Comparison of ENCODE assay signal across 8 mouse cellular contexts in genomic region chr13:41339653-41340351, GRCm38 (mm10).
A peak's percentile ranks its signal among the peaks of the same experiment; 100 is the strongest.
DNase-seq lines count a peak whose midpoint lies in the region; ATAC-seq lines count a peak whose summit lies in the region.

No protein-coding gene starts in this region.

- H3K4me3 ChIP-seq in hindbrain, embryonic 12.5 days: no peak overlapping the region
- H3K4me3 ChIP-seq in hindbrain, embryonic 10.5 days: no peak overlapping the region
- H3K4me3 ChIP-seq in forebrain, embryonic 13.5 days: no peak overlapping the region
- H3K4me3 ChIP-seq in midbrain, embryonic 14.5 days (replicated peaks; ENCODE audit: low read depth, low read length): no peak overlapping the region

- peak; percentile 68 for ATAC-seq in hindbrain, embryonic 12.5 days (ENCODE audit: low FRiP score)
- peak; percentile 87 for ATAC-seq in forebrain, embryonic 13.5 days
- ATAC-seq in midbrain, embryonic 14.5 days (ENCODE audit: low FRiP score, low TSS enrichment): peak; percentile 46

- WGBS in hindbrain, embryonic 12.5 days: 62% methylated on average over 22 of the region's 22 CpGs
- WGBS in hindbrain, embryonic 10.5 days: 73% methylated on average over 22 of the region's 22 CpGs
- WGBS in forebrain, embryonic 13.5 days: 47% methylated on average over 22 of the region's 22 CpGs
- 67% methylated on average over 22 of the region's 22 CpGs for WGBS in midbrain, embryonic 14.5 days

- H3K36me3 ChIP-seq in hindbrain, embryonic 12.5 days: peaks cover 9% of the 10 kb centered on the region; the same call in 1 of the 2 replicates
- H3K36me3 ChIP-seq in hindbrain, embryonic 10.5 days: peaks cover 51% of the 10 kb centered on the region
- H3K36me3 ChIP-seq in forebrain, embryonic 13.5 days (ENCODE audit: poor library complexity, severe bottlenecking): peaks cover 16% of the 10 kb centered on the region
- H3K36me3 ChIP-seq in midbrain, embryonic 14.5 days (ENCODE audit: control insufficient read depth, insufficient read depth, low read length): no peaks in the 10 kb centered on the region

- H3K9ac ChIP-seq in hindbrain, embryonic 12.5 days: no peak overlapping the region
- no peak overlapping the region for H3K9ac ChIP-seq in forebrain, embryonic 13.5 days
- H3K9ac ChIP-seq in midbrain, embryonic 14.5 days (replicated peaks; ENCODE audit: low read length): no peak overlapping the region

- H3K27me3 ChIP-seq in hindbrain, embryonic 12.5 days: no peaks in the 10 kb centered on the region
- no peaks in the 10 kb centered on the region for H3K27me3 ChIP-seq in hindbrain, embryonic 10.5 days (ENCODE audit: insufficient read depth, poor library complexity, severe bottlenecking)
- H3K27me3 ChIP-seq in forebrain, embryonic 13.5 days: no peaks in the 10 kb centered on the region
- H3K27me3 ChIP-seq in midbrain, embryonic 14.5 days (ENCODE audit: control insufficient read depth, insufficient read depth, low read length): no peaks in the 10 kb centered on the region

- no peaks in the 10 kb centered on the region for H3K9me3 ChIP-seq in hindbrain, embryonic 12.5 days (replicated peaks)
- no peaks in the 10 kb centered on the region for H3K9me3 ChIP-seq in hindbrain, embryonic 10.5 days
- no peaks in the 10 kb centered on the region for H3K9me3 ChIP-seq in forebrain, embryonic 13.5 days (replicated peaks)
- no peaks in the 10 kb centered on the region for H3K9me3 ChIP-seq in midbrain, embryonic 14.5 days (ENCODE audit: control insufficient read depth, low read length)

- intact Hi-C loops in heart, postnatal 25 days (cut with DNase I): no loop called here

- no peak for DNase-seq in hindbrain, embryonic 10.5 days (ENCODE audit: low spot score)
- peak; percentile 57 for DNase-seq in heart, postnatal 25 days (ENCODE audit: low spot score)
- peak; percentile 26 for DNase-seq in layer of hippocampus, adult 9-10 months (ENCODE audit: low spot score)
- DNase-seq in midbrain, embryonic 14.5 days: peak; percentile 68
- DNase-seq in B cell, adult 2 months: no peak
- DNase-seq in liver: no peak

- no peak overlapping the region for H3K4me2 ChIP-seq in hindbrain, embryonic 12.5 days (replicated peaks)
- peak overlapping the region; percentile 29 for H3K4me2 ChIP-seq in forebrain, embryonic 13.5 days
- no peak overlapping the region; the same call in 1 of the 2 replicates for H3K4me2 ChIP-seq in midbrain, embryonic 14.5 days (ENCODE audit: low read length)

- H3K27ac ChIP-seq in hindbrain, embryonic 12.5 days: peak overlapping the region; percentile 52; the same call in 1 of the 2 replicates
- no peak overlapping the region for H3K27ac ChIP-seq in hindbrain, embryonic 10.5 days
- peak overlapping the region; percentile 85 for H3K27ac ChIP-seq in forebrain, embryonic 13.5 days
- peak overlapping the region; percentile 52 for H3K27ac ChIP-seq in midbrain, embryonic 14.5 days (replicated peaks; ENCODE audit: low read depth, low read length)

- 0 out of 2 replicates have a peak, but pooled peaks cover 3% of the 10 kb centered on the region for H3K4me1 ChIP-seq in hindbrain, embryonic 12.5 days
- H3K4me1 ChIP-seq in hindbrain, embryonic 10.5 days (replicated peaks): peaks cover 35% of the 10 kb centered on the region
- H3K4me1 ChIP-seq in forebrain, embryonic 13.5 days: peaks cover 45% of the 10 kb centered on the region
- H3K4me1 ChIP-seq in midbrain, embryonic 14.5 days (ENCODE audit: control insufficient read depth, insufficient read depth, low read length): no peaks in the 10 kb centered on the region

Comparison
In these comparisons a context has a peak if more than half of its experiments do, and no peak if none do; other contexts are left out.
1. DNase-seq: peak in heart, postnatal 25 days (single experiment), layer of hippocampus, adult 9-10 months (single experiment) and midbrain, embryonic 14.5 days (single experiment); none in hindbrain, embryonic 10.5 days (single experiment), B cell, adult 2 months (0 of 2) and liver (single experiment).
2. Peak in every context shown above with its lines, with median percentiles within 50 percentile points of each other: ATAC-seq.